Mouse (Mus musculus) cerebellum, adult 2 months (tissue): ENCODE results near the gene Fgfr2.

Experiments
- CTCF ChIP-seq: fragments of 200-500 bp; IDR thresholded peaks from 2 replicates; pipeline ENCODE4 v1.5.1; 2011; ENCODE audit warnings: low read depth, mild to moderate bottlenecking, control low read depth, low read length, moderate library complexity, borderline replicate concordance; ENCODE audit not compliant: insufficient read depth
- POLR2A ChIP-seq: fragments of 200-500 bp; IDR thresholded peaks from 2 replicates; pipeline ENCODE4 v1.6.1; 2011; ENCODE audit warnings: low read length, control low read depth, borderline replicate concordance; ENCODE audit not compliant: insufficient read depth

- TF ChIP-seq CTCF (no peak), POLR2A (no peak)
Observed at GRCm38 (mm10) chr7:131314493-131314892, 1808.7 kb downstream of the Fgfr2 start.
